Mouse (Mus musculus) myocyte (in vitro differentiated cells): ENCODE results near the gene Chst15.

ENCODE experiments used
- MAX ChIP-seq: IDR thresholded peaks from one replicate; pipeline ENCODE4 v1.6.1; 2011; ENCODE audit warnings: low read depth, mild to moderate bottlenecking, control low read depth
- MYOG ChIP-seq, 3 experiments: IDR thresholded peaks; one replicate each; pipeline ENCODE4 v1.6.1; 2011; ENCODE audit warnings: control low read depth in 2 of 3, low read depth in 2 of 3, mild to moderate bottlenecking in 2 of 3; ENCODE audit not compliant: insufficient read length in 2 of 3, control insufficient read depth in 1 of 3, insufficient read depth in 1 of 3
- POLR2A ChIP-seq: IDR thresholded peaks from one replicate; pipeline ENCODE4 v1.6.1; 2011; ENCODE audit warnings: low read depth, mild to moderate bottlenecking, control low read depth, moderate library complexity; ENCODE audit not compliant: insufficient read length
- TCF12 ChIP-seq: IDR thresholded peaks from one replicate; pipeline ENCODE4 v1.6.1; 2011; ENCODE audit warnings: mild to moderate bottlenecking, control low read depth; ENCODE audit not compliant: poor library complexity, insufficient read depth, severe bottlenecking
- USF1 ChIP-seq: IDR thresholded peaks from one replicate; pipeline ENCODE4 v1.6.1; 2011; ENCODE audit warnings: low read depth, mild to moderate bottlenecking, control low read depth, moderate library complexity

DNA sequence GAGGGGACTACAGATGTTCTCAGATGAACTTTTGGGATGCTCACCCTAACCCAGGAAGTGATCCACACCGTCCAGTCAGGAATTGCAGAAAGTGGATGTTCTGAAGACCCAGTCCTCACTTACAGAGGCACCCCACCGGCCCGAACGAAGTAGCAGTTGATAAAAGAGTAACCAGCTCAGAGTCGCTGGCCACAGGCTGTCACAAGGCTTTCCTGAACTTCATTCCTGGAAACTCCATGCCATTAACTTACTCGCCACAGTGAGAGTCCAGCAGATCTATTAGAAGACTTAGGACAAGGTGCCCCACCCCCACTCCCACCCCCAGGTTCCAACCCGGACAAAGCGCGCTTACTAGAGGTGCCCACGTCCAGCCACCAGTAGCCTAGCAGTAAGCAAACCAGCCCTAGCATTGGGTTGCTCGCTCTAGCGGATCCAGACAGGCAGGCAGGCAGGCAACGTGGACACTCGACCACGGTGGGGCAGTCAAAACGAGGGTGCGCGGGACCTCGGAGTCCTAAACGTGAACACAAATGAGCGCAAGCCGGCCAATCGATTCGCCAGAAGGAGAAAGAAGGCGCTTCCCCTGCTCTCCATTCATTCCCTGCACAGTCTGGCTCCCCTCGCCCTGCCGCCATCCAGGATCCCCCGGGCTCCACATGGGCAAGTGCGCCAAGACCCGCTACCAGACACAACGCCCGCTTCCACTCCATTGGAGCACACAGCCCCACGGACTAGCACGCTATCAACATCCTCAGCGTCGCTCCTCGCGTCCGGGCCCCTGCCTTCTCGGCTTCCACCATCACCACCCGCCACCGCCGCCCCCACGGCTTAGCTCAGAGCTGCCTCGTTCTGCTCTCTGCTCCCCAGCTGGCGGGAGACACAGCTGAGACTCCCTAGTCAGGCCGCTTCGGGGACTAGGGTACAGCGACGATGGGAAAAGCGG is 1.6 kb downstream of the Chst15 start:
- no peak for TF ChIP-seq MAX
- peak; percentile 53 for TF ChIP-seq POLR2A
- TF ChIP-seq MYOG (IDR thresholded peaks at IDR 0.05; ENCODE audit: control insufficient read depth in 1 of 3, insufficient read depth in 1 of 3, insufficient read length in 2 of 3, low read depth in 2 of 3) = peak in 1 of 3 experiments; percentile 51
- no peak for TF ChIP-seq USF1
- no peak for TF ChIP-seq TCF12
